Mouse (Mus musculus): Measurements from ENCODE around the gene Ugt1a2. TPM values are rescaled to one million over a fixed set of nuclear protein-coding genes. Genes with fewer than 3 reads are reported as not detected.
A peak's percentile ranks its signal among the peaks of the same experiment; 100 is the strongest.
"Not testable (repeated sequence)": the region's sequence is repeated elsewhere in the genome, so short reads cannot be mapped to it uniquely, and the experiment has no call there.

Ugt1a2 gene
- polyA plus RNA-seq, 1 experiment = 0.77 TPM

- no peak for DNase-seq (ENCODE audit: low spot score)
Measured at GRCm38 (mm10) chr1:88217576-88217975, 17.2 kb downstream of the Ugt1a2 start.

GRCm38 (mm10) chr1:88218051-88218450, 17.6 kb downstream of the Ugt1a2 start:
- no peak for DNase-seq (ENCODE audit: low spot score)

- DNase-seq (ENCODE audit: low spot score) = no peak
Measured at GRCm38 (mm10) chr1:88218591-88218990, 18.2 kb downstream of the Ugt1a2 start.

GRCm38 (mm10) chr1:88219054-88219453, 18.7 kb downstream of the Ugt1a2 start:
- DNase-seq (ENCODE audit: low spot score) = no peak

GRCm38 (mm10) chr1:88220336-88220735, 19.9 kb downstream of the Ugt1a2 start:
- DNase-seq (ENCODE audit: low spot score) = no peak

GRCm38 (mm10) chr1:88222216-88222615, 21.8 kb downstream of the Ugt1a2 start:
- no peak for DNase-seq (ENCODE audit: low spot score)

- not testable (repeated sequence) for DNase-seq (ENCODE audit: low spot score)
Measured at GRCm38 (mm10) chr1:88223011-88223515, 22.7 kb downstream of the Ugt1a2 start.

GRCm38 (mm10) chr1:88223591-88223990, 23.2 kb downstream of the Ugt1a2 start:
- DNase-seq (ENCODE audit: low spot score) = peak; percentile 31

GRCm38 (mm10) chr1:88224029-88224776, 23.8 kb downstream of the Ugt1a2 start:
- peak; percentile 48 for DNase-seq (ENCODE audit: low spot score)

GRCm38 (mm10) chr1:88225301-88225700, 24.9 kb downstream of the Ugt1a2 start:
- not testable (repeated sequence) for DNase-seq (ENCODE audit: low spot score)

GRCm38 (mm10) chr1:88225741-88226140, 25.3 kb downstream of the Ugt1a2 start:
- DNase-seq (ENCODE audit: low spot score) = no peak

- DNase-seq (ENCODE audit: low spot score) = no peak
Measured at GRCm38 (mm10) chr1:88226670-88227379, 26.4 kb downstream of the Ugt1a2 start, which contains the start of gene Mroh2a. Mroh2a (plus strand) TSS chr1:88226986.

GRCm38 (mm10) chr1:88227482-88227881, 27.1 kb downstream of the Ugt1a2 start:
- DNase-seq (ENCODE audit: low spot score) = no peak

GRCm38 (mm10) chr1:88228121-88228520, 27.7 kb downstream of the Ugt1a2 start:
- DNase-seq (ENCODE audit: low spot score) = peak; percentile 41

GRCm38 (mm10) chr1:88229566-88229965, 29.2 kb downstream of the Ugt1a2 start:
- DNase-seq (ENCODE audit: low spot score) = no peak

GRCm38 (mm10) chr1:88229986-88230385, 29.6 kb downstream of the Ugt1a2 start:
- DNase-seq (ENCODE audit: low spot score) = peak; percentile 32

GRCm38 (mm10) chr1:88230421-88230820, 30.0 kb downstream of the Ugt1a2 start:
- peak; percentile 32 for DNase-seq (ENCODE audit: low spot score)

- DNase-seq (ENCODE audit: low spot score) = no peak
Measured at GRCm38 (mm10) chr1:88230981-88231802, 30.8 kb downstream of the Ugt1a2 start.

GRCm38 (mm10) chr1:88231803-88232499, 31.6 kb downstream of the Ugt1a2 start:
- DNase-seq (ENCODE audit: low spot score) = no peak

- peak; percentile 32 for DNase-seq (ENCODE audit: low spot score)
Measured at GRCm38 (mm10) chr1:88232664-88233380, 32.4 kb downstream of the Ugt1a2 start.

Measured in urinary bladder, adult 2 months (tissue).